Mouse (Mus musculus): ENCODE data around the gene Atg4a-ps.

DNA sequence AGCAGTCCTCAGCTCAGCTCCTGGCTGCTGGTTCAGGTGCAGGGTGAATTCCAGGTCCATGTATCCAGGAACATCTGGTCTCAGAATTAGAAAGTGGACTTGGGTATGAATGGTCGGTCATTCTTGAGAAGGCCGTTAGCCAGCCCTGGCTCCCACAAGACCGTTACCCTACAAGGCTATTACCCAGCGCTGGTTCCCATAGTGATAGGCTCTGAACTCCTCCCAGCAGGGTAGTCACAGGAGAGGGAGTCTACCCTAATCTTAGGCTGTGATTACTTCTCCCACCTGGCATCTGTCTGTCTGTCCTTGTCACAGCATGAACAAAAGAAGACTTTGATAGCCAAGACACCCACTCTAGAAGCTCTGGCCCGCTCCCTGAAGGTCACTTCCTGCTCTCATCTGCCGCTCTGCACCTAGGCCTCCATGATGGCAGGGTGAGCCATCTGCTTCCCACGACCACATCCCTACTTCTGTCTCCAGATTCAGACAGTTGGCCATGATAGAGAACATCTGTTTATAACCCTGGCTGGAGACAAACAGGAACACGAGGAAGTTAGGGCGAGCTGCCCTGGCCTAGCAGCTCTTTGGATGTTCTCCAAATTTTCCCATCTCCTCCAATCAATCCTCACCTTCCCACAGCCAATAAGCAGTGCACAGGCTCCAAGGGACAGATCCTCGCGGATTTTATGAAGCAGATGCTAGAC lies 1.4 kb upstream of the Atg4a-ps start:
- TF ChIP-seq CTCF (IDR thresholded peaks at IDR 0.05; ENCODE audit: low read depth) = no peak
- TF ChIP-seq EP300 (IDR thresholded peaks at IDR 0.05; ENCODE audit: low read depth) = no peak

All from liver, postnatal 0 days (tissue).